Mouse (Mus musculus): Measurements from ENCODE around the gene Nsa2.

The Nsa2 gene

GRCm38 (mm10) chr13:97086316-97086715 lies 51.4 kb downstream of the Nsa2 start:
- no peak for DNase-seq (ENCODE audit: low spot score)

GRCm38 (mm10) chr13:97082432-97082831 lies 55.3 kb downstream of the Nsa2 start:
- no peak for DNase-seq (ENCODE audit: low spot score)

GRCm38 (mm10) chr13:97080615-97081014 lies 57.1 kb downstream of the Nsa2 start:
- DNase-seq (ENCODE audit: low spot score): no peak

DNA sequence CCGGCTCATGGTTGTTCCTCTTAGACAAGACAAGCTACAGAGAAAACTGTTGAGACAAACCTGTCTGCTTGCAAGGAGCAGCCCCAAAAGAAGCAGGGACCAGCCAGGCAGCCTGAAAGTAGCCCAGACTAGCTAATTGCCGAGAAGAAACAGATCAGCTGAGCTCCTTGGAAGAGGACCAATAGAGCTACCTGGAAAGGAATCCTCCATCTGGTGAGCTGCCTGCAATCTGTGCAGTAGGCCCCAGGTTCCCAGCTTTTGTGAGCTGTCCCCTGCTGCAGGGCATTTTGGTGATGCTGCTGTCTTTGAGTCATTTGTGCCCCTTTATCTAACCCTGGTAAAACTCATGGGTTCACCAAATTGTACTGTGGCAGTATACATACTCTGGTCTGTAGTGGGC lies 57.5 kb downstream of the Nsa2 start:
- no peak for DNase-seq (ENCODE audit: low spot score)
